Mouse (Mus musculus): ENCODE results near the gene Fam178b.

Gene Fam178b

GRCm38 (mm10) chr1:36682620-36683355 lies at the start of gene Fam178b:
TSS of gene Fam178b (minus strand) at chr1:36683183.
- no peak for DNase-seq (ENCODE audit: low spot score)

GRCm38 (mm10) chr1:36724057-36724431 lies 41.1 kb upstream of the Fam178b start:
- no peak for DNase-seq (ENCODE audit: low spot score)

GRCm38 (mm10) chr1:36723146-36724056 lies 40.4 kb upstream of the Fam178b start:
- DNase-seq (ENCODE audit: low spot score), result no peak

- DNase-seq (ENCODE audit: low spot score), result no peak
These were observed 35.8 kb upstream of the Fam178b start for GRCm38 (mm10) chr1:36718786-36719185.

- no peak for DNase-seq (ENCODE audit: low spot score)
These were observed 31.3 kb upstream of the Fam178b start, which contains the start of gene Actr1b for GRCm38 (mm10) chr1:36714311-36714710. TSS of gene Actr1b (minus strand) at chr1:36714422.

- DNase-seq (ENCODE audit: low spot score), result no peak
These were observed 28.1 kb upstream of the Fam178b start for GRCm38 (mm10) chr1:36711104-36711503.

- DNase-seq (ENCODE audit: low spot score), result peak; percentile 97
These were observed 26.9 kb upstream of the Fam178b start, which contains the start of gene 4933424G06Rik for GRCm38 (mm10) chr1:36709854-36710280. TSS of gene 4933424G06Rik (plus strand) at chr1:36710149.

GRCm38 (mm10) chr1:36709055-36709853 lies 26.3 kb upstream of the Fam178b start:
- no peak for DNase-seq (ENCODE audit: low spot score)

GRCm38 (mm10) chr1:36708626-36709025 lies 25.6 kb upstream of the Fam178b start:
- no peak for DNase-seq (ENCODE audit: low spot score)

- no peak for DNase-seq (ENCODE audit: low spot score)
These were observed 24.8 kb upstream of the Fam178b start for GRCm38 (mm10) chr1:36707797-36708196.

- DNase-seq (ENCODE audit: low spot score), result no peak
These were observed 24.2 kb upstream of the Fam178b start for GRCm38 (mm10) chr1:36707166-36707565.

GRCm38 (mm10) chr1:36697030-36697429 lies 14.0 kb upstream of the Fam178b start:
- DNase-seq (ENCODE audit: low spot score), result no peak

- DNase-seq (ENCODE audit: low spot score), result no peak
These were observed 13.4 kb upstream of the Fam178b start for GRCm38 (mm10) chr1:36696411-36696810.

- no peak for DNase-seq (ENCODE audit: low spot score)
These were observed 11.9 kb upstream of the Fam178b start for GRCm38 (mm10) chr1:36694871-36695270.

GRCm38 (mm10) chr1:36691271-36692155 lies 8.5 kb upstream of the Fam178b start, which contains the start of gene Cox5b:
TSS of gene Cox5b (plus strand) at chr1:36691449.
- peak; percentile 92 for DNase-seq (ENCODE audit: low spot score)

GRCm38 (mm10) chr1:36690671-36691235 lies 7.8 kb upstream of the Fam178b start:
- DNase-seq (ENCODE audit: low spot score), result no peak

GRCm38 (mm10) chr1:36683810-36684467 lies 956 bp upstream of the Fam178b start:
- DNase-seq (ENCODE audit: low spot score), result peak; percentile 52

- DNase-seq (ENCODE audit: low spot score), result no peak
These were observed 2.1 kb downstream of the Fam178b start for GRCm38 (mm10) chr1:36680893-36681292.

- no peak for DNase-seq (ENCODE audit: low spot score)
These were observed 8.0 kb downstream of the Fam178b start for GRCm38 (mm10) chr1:36674936-36675335.

Measured in left cerebral cortex, adult 11 months (tissue).